Mouse (Mus musculus): ENCODE data around the gene Gm13420. TPM values are rescaled to one million over a fixed set of nuclear protein-coding genes. Genes with fewer than 3 reads are reported as not detected.
A peak's percentile ranks its signal among the peaks of the same experiment; 100 is the strongest.
"Not testable (repeated sequence)": the region's sequence is repeated elsewhere in the genome, so short reads cannot be mapped to it uniquely, and the experiment has no call there.

Gene Gm13420
- total RNA-seq, 1 experiment from 2014 or later, result not detected

- ATAC-seq (replicated peaks in 1 of 2; ENCODE audit: insufficient read depth in 1 of 2, low FRiP score in 2 of 2, low TSS enrichment in 1 of 2, low read depth in 1 of 2, poor library complexity in 2 of 2, severe bottlenecking in 2 of 2), result no peak
These were observed 40.4 kb downstream of the Gm13420 start for GRCm38 (mm10) chr2:29711038-29711437.

GRCm38 (mm10) chr2:29708209-29708608 is 43.3 kb downstream of the Gm13420 start:
- ATAC-seq (replicated peaks in 1 of 2; ENCODE audit: insufficient read depth in 1 of 2, low FRiP score in 2 of 2, low TSS enrichment in 1 of 2, low read depth in 1 of 2, poor library complexity in 2 of 2, severe bottlenecking in 2 of 2), result not testable (repeated sequence)

GRCm38 (mm10) chr2:29707731-29708130 is 43.8 kb downstream of the Gm13420 start:
- no peak for ATAC-seq (replicated peaks in 1 of 2; ENCODE audit: insufficient read depth in 1 of 2, low FRiP score in 2 of 2, low TSS enrichment in 1 of 2, low read depth in 1 of 2, poor library complexity in 2 of 2, severe bottlenecking in 2 of 2)

- ATAC-seq (replicated peaks in 1 of 2; ENCODE audit: insufficient read depth in 1 of 2, low FRiP score in 2 of 2, low TSS enrichment in 1 of 2, low read depth in 1 of 2, poor library complexity in 2 of 2, severe bottlenecking in 2 of 2), result no peak
These were observed 44.5 kb downstream of the Gm13420 start for GRCm38 (mm10) chr2:29706726-29707620.

GRCm38 (mm10) chr2:29705493-29705892 is 46.0 kb downstream of the Gm13420 start:
- ATAC-seq (replicated peaks in 1 of 2; ENCODE audit: insufficient read depth in 1 of 2, low FRiP score in 2 of 2, low TSS enrichment in 1 of 2, low read depth in 1 of 2, poor library complexity in 2 of 2, severe bottlenecking in 2 of 2), result no peak

GRCm38 (mm10) chr2:29703104-29704081 is 48.1 kb downstream of the Gm13420 start:
- ATAC-seq (replicated peaks in 1 of 2; ENCODE audit: insufficient read depth in 1 of 2, low FRiP score in 2 of 2, low TSS enrichment in 1 of 2, low read depth in 1 of 2, poor library complexity in 2 of 2, severe bottlenecking in 2 of 2), result no peak

GRCm38 (mm10) chr2:29702189-29702588 is 49.3 kb downstream of the Gm13420 start:
- no peak for ATAC-seq (replicated peaks in 1 of 2; ENCODE audit: insufficient read depth in 1 of 2, low FRiP score in 2 of 2, low TSS enrichment in 1 of 2, low read depth in 1 of 2, poor library complexity in 2 of 2, severe bottlenecking in 2 of 2)

GRCm38 (mm10) chr2:29701393-29701792 is 50.1 kb downstream of the Gm13420 start:
- no peak for ATAC-seq (replicated peaks in 1 of 2; ENCODE audit: insufficient read depth in 1 of 2, low FRiP score in 2 of 2, low TSS enrichment in 1 of 2, low read depth in 1 of 2, poor library complexity in 2 of 2, severe bottlenecking in 2 of 2)

- no peak for ATAC-seq (replicated peaks in 1 of 2; ENCODE audit: insufficient read depth in 1 of 2, low FRiP score in 2 of 2, low TSS enrichment in 1 of 2, low read depth in 1 of 2, poor library complexity in 2 of 2, severe bottlenecking in 2 of 2)
These were observed 50.6 kb downstream of the Gm13420 start for GRCm38 (mm10) chr2:29700898-29701297.

- peak; percentile 39 to 48; a peak in 3 of 4 replicates for ATAC-seq (replicated peaks in 1 of 2; ENCODE audit: insufficient read depth in 1 of 2, low FRiP score in 2 of 2, low TSS enrichment in 1 of 2, low read depth in 1 of 2, poor library complexity in 2 of 2, severe bottlenecking in 2 of 2)
These were observed 52.8 kb downstream of the Gm13420 start for GRCm38 (mm10) chr2:29698421-29699290.

- ATAC-seq (replicated peaks in 1 of 2; ENCODE audit: insufficient read depth in 1 of 2, low FRiP score in 2 of 2, low TSS enrichment in 1 of 2, low read depth in 1 of 2, poor library complexity in 2 of 2, severe bottlenecking in 2 of 2), result no peak
These were observed 55.2 kb downstream of the Gm13420 start for GRCm38 (mm10) chr2:29696207-29696800.

Other genes starting within 250 kb of the Gm13420 start
- 30.3 and 32.4 TPM in 2 replicates for gene Rapgef1, start 132.0 kb downstream of the Gm13420 start, total RNA-seq (2017)
- not detected in 2 replicates for gene Gm13547, start 7.6 kb upstream of the Gm13420 start, total RNA-seq (2017)
- gene Coq4, start 35.8 kb upstream of the Gm13420 start, total RNA-seq (2017), result 3.6 and 5.3 TPM in 2 replicates
- 22.0 and 31.3 TPM in 2 replicates for gene Trub2, start 36.8 kb upstream of the Gm13420 start, total RNA-seq (2017)
- 6.4 and 8.6 TPM in 2 replicates for gene Slc27a4, start 50.9 kb upstream of the Gm13420 start, total RNA-seq (2017)
- 14.9 and 16.8 TPM in 2 replicates for gene Urm1, start 68.4 kb upstream of the Gm13420 start, total RNA-seq (2017)
- gene Cercam, start 117.5 kb upstream of the Gm13420 start, total RNA-seq (2017), result 6.1 and 7.7 TPM in 2 replicates
- gene Odf2, start 137.5 kb upstream of the Gm13420 start, total RNA-seq (2017), result 82.9 and 92.5 TPM in 2 replicates
- 71.4 and 79.7 TPM in 2 replicates for gene Gle1, start 183.7 kb upstream of the Gm13420 start, total RNA-seq (2017)
- 135 and 155 TPM in 2 replicates for gene Sptan1, start 213.9 kb upstream of the Gm13420 start, total RNA-seq (2017)

Data from hematopoietic stem cell, adult 5-6 weeks (primary cell).